Mouse (Mus musculus) kidney, adult 2 months (tissue): ENCODE measurements around the gene Car4.

Experiments used
- CTCF ChIP-seq: fragments of 200-500 bp; conservative IDR thresholded peaks from 2 replicates; pipeline ENCODE4 v1.5.1; 2011; ENCODE audit warnings: low read depth, mild to moderate bottlenecking, control low read depth, low read length, moderate library complexity, mixed read lengths; ENCODE audit not compliant: insufficient read depth, insufficient read length
- POLR2A ChIP-seq: fragments of 200-500 bp; IDR thresholded peaks from one replicate; pipeline ENCODE4 v1.6.1; 2011; ENCODE audit warnings: low read depth, low read length, control low read depth

DNA sequence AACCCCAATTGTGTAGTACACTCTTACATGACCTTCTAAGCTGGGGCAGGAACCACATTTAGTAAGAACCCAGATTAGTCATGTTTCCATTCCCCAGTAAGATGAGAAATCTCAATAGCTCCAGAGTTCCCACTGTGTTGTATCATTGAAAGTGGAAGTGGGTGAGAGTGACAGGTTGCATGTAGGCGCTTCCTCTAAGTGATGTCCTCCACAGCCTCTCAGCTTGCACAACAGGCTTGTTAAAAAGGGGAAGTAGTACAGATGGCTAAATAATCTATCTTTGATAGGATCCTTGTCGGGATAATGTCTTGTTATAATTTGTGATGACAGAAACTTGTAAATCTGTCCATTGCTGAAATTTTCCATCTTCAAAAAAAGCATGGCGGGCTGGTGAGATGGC is 46.0 kb downstream of the Car4 start:
- TF ChIP-seq CTCF, result no peak
- TF ChIP-seq POLR2A, result no peak
